Mouse (Mus musculus) CH12.LX (cell line): ENCODE data around the gene Gm37240. TPM values are rescaled to one million over a fixed set of nuclear protein-coding genes. Genes with fewer than 3 reads are reported as not detected.
A peak's percentile ranks its signal among the peaks of the same experiment; 100 is the strongest.

Experiments used
- DNase-seq: peaks from one replicate; pipeline ENCODE4 v3.0.0-alpha.2; 2013; ENCODE audit errors: extremely low read depth
- H3K27ac ChIP-seq: 2 replicates; pipeline ENCODE4 v1.5.1; 2012; ENCODE audit warnings: low read depth, mild to moderate bottlenecking, control low read depth, moderate library complexity; ENCODE audit not compliant: insufficient read depth
- H3K27me3 ChIP-seq: replicated peaks from 2 replicates; pipeline ENCODE3; 2012; ENCODE audit warnings: inconsistent platforms
- H3K36me3 ChIP-seq, 2 experiments: replicated peaks in 1 of 2; 2 replicates each; pipeline versions ENCODE3 to v1.6.1; 2012; ENCODE audit warnings: inconsistent platforms in 1 of 2, low read length in 1 of 2, mild to moderate bottlenecking in 1 of 2, mixed read lengths in 1 of 2, moderate library complexity in 1 of 2; ENCODE audit not compliant: control insufficient read depth in 1 of 2, insufficient read depth in 1 of 2
- H3K4me1 ChIP-seq, 2 experiments: 2 replicates each; pipeline ENCODE4 v1.6.1; 2012; ENCODE audit warnings: inconsistent platforms in 1 of 2, moderate library complexity in 1 of 2; ENCODE audit not compliant: insufficient read depth in 2 of 2, control insufficient read depth in 1 of 2
- H3K4me2 ChIP-seq: 2 replicates; pipeline ENCODE4 v1.6.1; 2012; ENCODE audit warnings: low read depth, mild to moderate bottlenecking, control low read depth; ENCODE audit not compliant: poor library complexity, insufficient read depth, severe bottlenecking
- H3K4me3 ChIP-seq, 3 experiments: fragments of 150-350 bp in 1 of 3; sonication (generic) in 1 of 3; replicated peaks in 1 of 3; 2 replicates each; pipeline versions ENCODE3 to v1.5.1; 2011 to 2012; ENCODE audit warnings: low read depth in 2 of 3, low read length in 2 of 3, mild to moderate bottlenecking in 2 of 3, moderate library complexity in 2 of 3, control low read depth in 1 of 3, improper control_type of control experiment in 1 of 3, inconsistent platforms in 1 of 3, mixed read lengths in 1 of 3; ENCODE audit not compliant: poor library complexity in 1 of 3
- H3K79me2 ChIP-seq: replicated peaks from 2 replicates; pipeline ENCODE4 v1.6.1; 2012; ENCODE audit warnings: mild to moderate bottlenecking, moderate library complexity; ENCODE audit not compliant: control insufficient read depth, poor library complexity, insufficient read depth, severe bottlenecking; ENCODE audit errors: extremely low read depth
- H3K9ac ChIP-seq: 2 replicates; pipeline ENCODE4 v1.6.1; 2012; ENCODE audit warnings: low read depth, mild to moderate bottlenecking, control low read depth, moderate library complexity; ENCODE audit not compliant: insufficient read depth
- H3K9me3 ChIP-seq: replicated peaks from 2 replicates; pipeline ENCODE3; 2012; ENCODE audit warnings: low read length, inconsistent platforms, mixed read lengths
- CTCF ChIP-seq, 2 experiments: IDR thresholded peaks in 1 of 2; conservative IDR thresholded peaks in 1 of 2; 2 replicates each; pipeline ENCODE4 v1.5.1; 2011 to 2012; ENCODE audit warnings: low read depth in 2 of 2, low read length in 2 of 2, improper control_type of control experiment in 1 of 2, inconsistent platforms in 1 of 2, mild to moderate bottlenecking in 1 of 2, moderate library complexity in 1 of 2
- E2F4 ChIP-seq: IDR thresholded peaks from 2 replicates; pipeline ENCODE4 v1.6.1; 2011; ENCODE audit warnings: low read depth, low read length, improper control_type of control experiment; ENCODE audit not compliant: insufficient replicate concordance
- EP300 ChIP-seq: IDR thresholded peaks from 2 replicates; pipeline ENCODE4 v1.6.1; 2011; ENCODE audit warnings: low read length, improper control_type of control experiment
- ETS1 ChIP-seq: conservative IDR thresholded peaks from 2 replicates; pipeline ENCODE4 v1.6.1; 2012; ENCODE audit warnings: low read depth, mild to moderate bottlenecking, inconsistent platforms, low read length, improper control_type of control experiment, moderate library complexity
- MAZ ChIP-seq: IDR thresholded peaks from 2 replicates; pipeline ENCODE4 v1.6.1; 2012; ENCODE audit warnings: low read depth, mild to moderate bottlenecking, inconsistent platforms, low read length, improper control_type of control experiment, moderate library complexity
- MEF2A ChIP-seq: IDR thresholded peaks from 2 replicates; pipeline ENCODE4 v1.6.1; 2014; ENCODE audit warnings: low read depth, mild to moderate bottlenecking, inconsistent platforms, low read length, improper control_type of control experiment, borderline replicate concordance
- POLR2AphosphoS2 ChIP-seq: IDR thresholded peaks from 2 replicates; pipeline ENCODE4 v1.6.1; 2011; ENCODE audit warnings: low read depth, low read length, improper control_type of control experiment
- RAD21 ChIP-seq: IDR thresholded peaks from 2 replicates; pipeline ENCODE4 v1.6.1; 2011; ENCODE audit warnings: low read depth, mild to moderate bottlenecking, low read length, improper control_type of control experiment, moderate library complexity
- SMC3 ChIP-seq: IDR thresholded peaks from 2 replicates; pipeline ENCODE4 v1.6.1; 2011; ENCODE audit warnings: low read depth, low read length, improper control_type of control experiment
- TBP ChIP-seq: conservative IDR thresholded peaks from 2 replicates; pipeline ENCODE4 v1.6.1; 2011; ENCODE audit warnings: low read depth, low read length, improper control_type of control experiment
- USF2 ChIP-seq: conservative IDR thresholded peaks from 2 replicates; pipeline ENCODE4 v1.6.1; 2011; ENCODE audit warnings: low read depth, low read length, improper control_type of control experiment
- ZKSCAN1 ChIP-seq: IDR thresholded peaks from 2 replicates; pipeline ENCODE4 v1.6.1; 2012; ENCODE audit warnings: low read depth, inconsistent platforms, low read length, improper control_type of control experiment, borderline replicate concordance
- ZNF384 ChIP-seq: IDR thresholded peaks from 2 replicates; pipeline ENCODE4 v1.6.1; 2012; ENCODE audit warnings: low read depth, low read length, improper control_type of control experiment, inconsistent platforms
- dilution Hi-C: fragments of 300-500 bp; cut with MboI; formaldehyde crosslinking; loops from 2 replicates; pipeline ENCODE4 v1.14.3; 2020; ENCODE audit warnings: low sequenced_read_pairs; ENCODE audit not compliant: extremely low pct_unique_long_range_greater_than_20kb, extremely low pct_ligation_motif_present
- in situ Hi-C: fragments of 300-500 bp; cut with MboI; formaldehyde crosslinking; loops from 3 replicates; pipeline ENCODE4 v1.14.3; 2019; ENCODE audit warnings: low sequenced_read_pairs, low pct_ligation_motif_present, low pct_unique_long_range_greater_than_20kb, mixed read lengths
- polyA plus RNA-seq: library from polyadenylated mRNA; unstranded; fragments of >175 nt; gene quantifications from 2 replicates; pipeline ENCODE4 v1.2.1, GENCODE M21; 2012; ENCODE audit warnings: low read depth; ENCODE audit not compliant: insufficient read length
- total RNA-seq, 2 experiments: library from RNA; depleted of rRNA; stranded (reverse); fragments of 300-350 nt in 1 of 2; fragments of >200 nt in 1 of 2; gene quantifications; 2 replicates each; pipeline ENCODE4 v1.2.3; 2012 to 2014

The Gm37240 gene
- total and polyA plus RNA-seq, 3 experiments: 0.08 to 0.19 (median 0.14) TPM

DNA sequence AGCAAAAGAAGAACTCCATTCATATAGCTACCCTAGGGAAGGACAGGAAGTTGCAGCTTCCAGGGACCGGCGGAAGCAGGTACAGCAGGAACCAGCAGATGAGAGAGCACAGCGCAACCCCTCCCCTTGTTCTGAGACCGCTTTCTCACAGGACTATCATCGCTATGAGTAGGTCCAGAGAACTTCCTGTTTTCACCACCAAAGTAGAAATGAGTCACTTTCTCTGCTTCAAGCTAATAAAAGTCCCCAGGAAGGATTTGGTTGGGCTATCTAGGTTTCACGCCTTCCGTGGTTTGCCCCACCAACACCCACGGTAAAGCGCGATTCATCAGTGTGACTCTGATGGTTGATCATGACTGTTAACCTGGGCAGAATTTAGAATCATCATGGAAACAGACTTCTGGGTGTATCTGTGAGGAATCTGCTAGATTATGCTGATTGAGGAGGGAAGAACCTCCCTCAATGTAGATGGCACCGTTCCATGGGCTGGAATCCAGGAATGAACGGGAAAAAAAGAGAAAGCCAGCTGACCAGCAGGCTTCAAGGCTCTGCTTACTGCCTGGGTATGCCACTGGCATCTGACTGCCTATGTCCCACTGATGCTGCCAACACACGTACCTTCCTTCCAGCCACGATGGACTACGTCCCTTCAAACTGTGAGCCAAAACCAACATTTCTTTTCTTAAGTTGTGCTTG, 1172.1 kb downstream of the Gm37240 start (continued):
- TF ChIP-seq E2F4: no peak
- TF ChIP-seq POLR2AphosphoS2: no peak
- peak; percentile 76 for TF ChIP-seq ETS1
- peak; percentile 49 for TF ChIP-seq ZNF384
- no peak for TF ChIP-seq USF2
- TF ChIP-seq SMC3: peak; percentile 27
- TF ChIP-seq RAD21: no peak; the same call in 1 of the 2 replicates
- 0 out of 2 replicates have a peak, but pooled peaks have one; percentile 65 for TF ChIP-seq TBP
- TF ChIP-seq MAZ: peak; percentile 88
- TF ChIP-seq ZKSCAN1: no peak

DNA sequence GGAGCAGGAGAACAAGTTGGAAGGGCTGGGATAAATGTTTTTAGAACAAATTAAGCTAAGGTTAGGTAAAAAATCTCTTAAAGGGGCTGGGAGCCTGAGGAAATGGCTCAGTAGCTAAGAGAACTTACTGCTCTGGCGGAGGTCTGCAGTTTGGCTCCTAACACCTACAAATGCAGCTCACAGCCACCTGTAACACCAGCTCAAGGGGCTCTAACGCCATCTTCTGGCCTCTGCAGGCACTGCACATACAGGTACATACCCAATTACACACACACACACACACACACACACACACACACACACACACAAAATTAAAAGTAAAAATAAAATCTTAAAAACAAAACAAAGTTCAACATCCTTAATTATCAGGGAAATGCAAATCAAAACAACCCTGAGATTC, 1174.4 kb downstream of the Gm37240 start:
- H3K4me2 ChIP-seq: no peak overlapping the region
- no peak overlapping the region for H3K27ac ChIP-seq
- H3K79me2 ChIP-seq: no peaks in the 10 kb centered on the region
- no peaks in the 10 kb centered on the region for H3K36me3 ChIP-seq
- in situ Hi-C loops (no loop called here), dilution Hi-C loops (no loop called here)
- no peak overlapping the region for H3K4me3 ChIP-seq
- peaks cover 5% of the 10 kb centered on the region for H3K9me3 ChIP-seq
- no peak overlapping the region for H3K9ac ChIP-seq
- DNase-seq: no peak
- no peaks in the 10 kb centered on the region for H3K27me3 ChIP-seq
- peaks cover 12 to 48% of the 10 kb centered on the region in 2 experiments for H3K4me1 ChIP-seq
- peak; percentile 28 for TF ChIP-seq SMC3
- peak in 1 of 2 experiments; percentile 30; a peak in 2 of 4 replicates for TF ChIP-seq CTCF (conservative IDR thresholded peaks at IDR 0.05 in 1 of 2, IDR thresholded peaks at IDR 0.05 in 1 of 2; ENCODE audit: low read depth in 2 of 2, low read length in 2 of 2)
- TF ChIP-seq MEF2A: no peak

DNA sequence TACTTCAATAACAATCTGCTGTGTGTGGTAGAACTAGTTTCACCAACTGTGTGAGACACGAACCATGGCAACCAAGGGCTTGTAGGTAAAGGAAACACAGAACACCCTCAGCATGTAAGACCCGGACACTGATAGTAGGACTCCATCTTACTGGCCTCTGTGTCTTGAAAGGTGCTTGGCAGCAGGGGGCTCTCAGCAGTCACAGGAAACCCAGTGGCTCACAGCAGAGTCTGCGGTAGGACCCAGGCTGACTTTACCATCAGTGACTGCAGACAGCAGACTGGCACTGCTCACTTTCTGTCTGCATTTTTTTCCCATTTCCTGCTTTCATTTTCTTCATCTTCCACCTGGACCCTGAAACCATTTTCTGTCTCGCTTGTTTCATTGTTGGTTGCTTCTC, 1176.6 kb downstream of the Gm37240 start:
- TF ChIP-seq RAD21: peak; percentile 79
- TF ChIP-seq EP300: no peak
- peak; percentile 91 for TF ChIP-seq SMC3
- peak in 1 of 2 experiments; percentile 70; a peak in 2 of 4 replicates for TF ChIP-seq CTCF (conservative IDR thresholded peaks at IDR 0.05 in 1 of 2, IDR thresholded peaks at IDR 0.05 in 1 of 2; ENCODE audit: low read depth in 2 of 2, low read length in 2 of 2)
- Histone ChIP-seq H3K9ac (no peak overlapping the region), H3K79me2 (no peaks in the 10 kb centered on the region), H3K27me3 (no peaks in the 10 kb centered on the region), H3K4me1 (peaks cover 12 to 30% of the 10 kb centered on the region in 2 experiments), H3K36me3 (peaks cover 0 to 3% of the 10 kb centered on the region in 2 experiments), H3K27ac (no peak overlapping the region), H3K4me2 (no peak overlapping the region), H3K4me3 (no peak overlapping the region), H3K9me3 (peaks cover 10% of the 10 kb centered on the region)
- no peak for DNase-seq
- dilution Hi-C loops (no loop called here), in situ Hi-C loops (no loop called here)
